Mouse (Mus musculus) MEL (cell line): ENCODE results near the gene Txn2.

Experiments
- BHLHE40 ChIP-seq: IDR thresholded peaks from 2 replicates; pipeline ENCODE4 v1.6.1; 2012; ENCODE audit warnings: low read depth, mild to moderate bottlenecking, inconsistent platforms, low read length, improper control_type of control experiment, borderline replicate concordance
- CHD2 ChIP-seq: IDR thresholded peaks from 2 replicates; pipeline ENCODE4 v1.6.1; 2011; ENCODE audit warnings: low read length, improper control_type of control experiment
- CTCF ChIP-seq, 3 experiments: IDR thresholded peaks in 2 of 3; conservative IDR thresholded peaks in 1 of 3; 2 replicates each; pipeline ENCODE4 v1.5.1; 2011 to 2012; ENCODE audit warnings: low read length in 3 of 3, low read depth in 2 of 3, mild to moderate bottlenecking in 2 of 3, improper control_type of control experiment in 1 of 3, inconsistent platforms in 1 of 3, mixed read lengths in 1 of 3, moderate library complexity in 1 of 3; ENCODE audit not compliant: control insufficient read depth in 1 of 3, insufficient read depth in 1 of 3, poor library complexity in 1 of 3, severe bottlenecking in 1 of 3
- E2F4 ChIP-seq: IDR thresholded peaks from 2 replicates; pipeline ENCODE4 v1.6.1; 2011; ENCODE audit warnings: low read depth, low read length, improper control_type of control experiment, borderline replicate concordance
- EP300 ChIP-seq, 2 experiments: IDR thresholded peaks; 2 replicates each; pipeline ENCODE4 v1.6.1; 2011; ENCODE audit warnings: improper control_type of control experiment in 2 of 2, low read length in 2 of 2, low read depth in 1 of 2, mild to moderate bottlenecking in 1 of 2
- ETS1 ChIP-seq: IDR thresholded peaks from 2 replicates; pipeline ENCODE4 v1.6.1; 2012; ENCODE audit warnings: low read depth, mild to moderate bottlenecking, inconsistent platforms, low read length, improper control_type of control experiment, moderate library complexity
- HCFC1 ChIP-seq: IDR thresholded peaks from 2 replicates; pipeline ENCODE4 v1.6.1; 2012; ENCODE audit warnings: low read depth, mild to moderate bottlenecking, inconsistent platforms, low read length, improper control_type of control experiment, moderate library complexity
- MAX ChIP-seq: IDR thresholded peaks from 2 replicates; pipeline ENCODE4 v1.6.1; 2011; ENCODE audit warnings: low read length, improper control_type of control experiment
- MEF2A ChIP-seq: IDR thresholded peaks from 2 replicates; pipeline ENCODE4 v1.6.1; 2014; ENCODE audit warnings: low read depth, mild to moderate bottlenecking, inconsistent platforms, low read length, improper control_type of control experiment; ENCODE audit not compliant: poor library complexity, insufficient replicate concordance, severe bottlenecking; ENCODE audit errors: extremely low read depth
- MXI1 ChIP-seq: IDR thresholded peaks from 2 replicates; pipeline ENCODE4 v1.6.1; 2011; ENCODE audit warnings: mild to moderate bottlenecking, low read depth, low read length, improper control_type of control experiment
- POLR2A ChIP-seq, 2 experiments: IDR thresholded peaks; 2 replicates each; pipeline ENCODE4 v1.6.1; 2011 to 2012; ENCODE audit warnings: low read length in 2 of 2, mild to moderate bottlenecking in 2 of 2, control low read depth in 1 of 2, improper control_type of control experiment in 1 of 2, low read depth in 1 of 2, moderate library complexity in 1 of 2; ENCODE audit not compliant: control insufficient read depth in 1 of 2, insufficient read depth in 1 of 2, poor library complexity in 1 of 2
- TCF12 ChIP-seq: IDR thresholded peaks from 2 replicates; pipeline ENCODE4 v1.6.1; 2014; ENCODE audit warnings: low read depth, mild to moderate bottlenecking, inconsistent platforms, low read length, improper control_type of control experiment, moderate library complexity
- ZKSCAN1 ChIP-seq: IDR thresholded peaks from 2 replicates; pipeline ENCODE4 v1.6.1; 2012; ENCODE audit warnings: low read depth, mild to moderate bottlenecking, inconsistent platforms, low read length, improper control_type of control experiment, moderate library complexity

GRCm38 (mm10) chr15:77892420-77892819 is 36.4 kb downstream of the Txn2 start:
- TF ChIP-seq E2F4 (no peak), CTCF (IDR thresholded peaks at IDR 0.05 in 2 of 3, conservative IDR thresholded peaks at IDR 0.05 in 1 of 3; ENCODE audit: control insufficient read depth in 1 of 3, insufficient read depth in 1 of 3, low read depth in 2 of 3, low read length in 3 of 3, poor library complexity in 1 of 3, severe bottlenecking in 1 of 3) (no peak), EP300 (IDR thresholded peaks at IDR 0.05; ENCODE audit: low read depth in 1 of 2, low read length in 2 of 2) (no peak), TCF12 (no peak), MAX (no peak), BHLHE40 (no peak), HCFC1 (no peak), POLR2A (IDR thresholded peaks at IDR 0.05; ENCODE audit: control insufficient read depth in 1 of 2, insufficient read depth in 1 of 2, low read depth in 1 of 2, low read length in 2 of 2, poor library complexity in 1 of 2) (no peak), CHD2 (no peak), ETS1 (no peak), ZKSCAN1 (no peak), MEF2A (no peak), MXI1 (no peak)
